Mouse (Mus musculus) cerebellum, adult 11 months (tissue): ENCODE data around the gene Elp4.

Source experiments
- DNase-seq: peaks from one replicate; pipeline ENCODE4 v3.0.0; 2022

The Elp4 gene

GRCm38 (mm10) chr2:105804506-105804905 lies 99.9 kb downstream of the Elp4 start:
- DNase-seq, result peak; percentile 29

GRCm38 (mm10) chr2:105803427-105803826 lies 100.9 kb downstream of the Elp4 start:
- no peak for DNase-seq

- no peak for DNase-seq
These were observed 101.5 kb downstream of the Elp4 start for GRCm38 (mm10) chr2:105802902-105803301.

DNA sequence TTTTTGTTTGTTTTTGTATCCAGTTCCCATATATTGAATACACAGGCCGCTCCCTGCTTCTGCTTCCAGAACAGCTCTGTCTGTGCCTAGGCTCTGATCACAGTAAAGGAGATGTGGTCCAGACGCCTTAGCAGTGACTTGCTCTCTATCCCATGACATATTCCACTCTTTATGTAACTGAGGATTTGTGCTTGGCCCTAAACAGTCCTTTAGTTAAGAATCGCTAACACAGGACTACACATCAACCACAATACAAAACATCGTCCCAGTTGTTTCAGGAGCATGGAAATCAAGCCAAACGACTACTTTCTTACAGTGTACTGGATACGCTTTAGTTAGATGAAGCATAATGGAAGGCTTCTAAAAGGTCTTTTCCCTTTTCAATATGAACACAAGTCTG lies 102.8 kb downstream of the Elp4 start:
- no peak for DNase-seq

DNA sequence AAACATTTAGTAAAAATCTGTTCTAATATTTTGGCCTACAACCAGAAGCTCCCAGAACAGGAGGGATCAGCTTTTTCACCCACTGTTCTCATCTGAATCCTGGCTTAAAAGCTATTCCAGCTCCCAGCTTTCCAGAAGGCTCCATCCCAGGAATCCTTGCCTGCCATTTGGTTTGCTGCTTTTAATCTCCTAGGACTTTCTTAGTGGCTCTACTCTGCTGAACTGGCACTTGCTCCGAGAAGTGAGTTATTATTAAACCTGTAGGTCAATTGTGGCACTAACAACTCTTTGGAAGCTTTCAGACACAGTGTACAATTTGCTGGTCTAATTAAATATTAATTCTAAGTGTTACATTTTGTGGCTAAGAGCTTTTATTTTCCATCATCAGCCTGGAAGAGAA lies 103.7 kb downstream of the Elp4 start:
- peak; percentile 47 for DNase-seq

GRCm38 (mm10) chr2:105799840-105800239 lies 104.5 kb downstream of the Elp4 start:
- peak; percentile 80 for DNase-seq

GRCm38 (mm10) chr2:105797842-105798241 lies 106.5 kb downstream of the Elp4 start:
- DNase-seq, result no peak

GRCm38 (mm10) chr2:105796101-105796500 lies 108.3 kb downstream of the Elp4 start:
- DNase-seq, result no peak

DNA sequence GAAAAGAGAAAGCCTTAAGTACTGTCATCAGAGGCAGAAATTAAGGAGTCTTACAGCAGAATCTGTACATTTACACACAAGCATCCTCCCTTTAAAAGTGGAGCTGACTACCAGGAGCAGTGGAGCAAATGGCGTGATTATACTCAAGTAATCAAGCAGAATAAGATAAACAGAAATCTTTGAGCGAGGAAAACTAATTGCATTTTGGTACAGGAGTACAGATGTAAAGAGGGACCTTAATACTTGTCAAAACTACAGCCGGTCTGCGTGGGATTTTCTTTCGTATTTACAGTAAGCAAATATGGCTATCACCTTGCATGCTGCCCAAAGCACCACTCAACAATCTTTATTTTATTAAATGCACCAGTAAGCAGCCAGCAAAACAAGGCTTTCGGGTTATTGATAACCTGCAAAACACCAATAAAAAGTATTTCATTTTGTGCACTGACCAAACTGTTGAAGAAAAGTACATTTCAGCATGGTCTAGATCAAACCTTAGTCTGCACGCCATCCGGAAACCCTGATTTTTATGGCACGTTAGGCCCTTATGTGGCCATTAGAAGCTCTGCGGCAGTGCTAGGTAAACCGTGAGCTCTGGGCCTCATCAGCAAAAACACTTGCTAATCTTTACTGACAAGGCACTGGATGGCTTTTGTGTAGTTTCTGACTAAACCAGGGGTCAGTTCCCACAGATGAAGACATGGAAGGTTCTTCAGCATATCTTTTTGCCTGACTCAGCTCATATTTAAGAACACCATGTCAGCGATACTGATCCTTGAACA lies 111.8 kb downstream of the Elp4 start:
- DNase-seq, result no peak

DNA sequence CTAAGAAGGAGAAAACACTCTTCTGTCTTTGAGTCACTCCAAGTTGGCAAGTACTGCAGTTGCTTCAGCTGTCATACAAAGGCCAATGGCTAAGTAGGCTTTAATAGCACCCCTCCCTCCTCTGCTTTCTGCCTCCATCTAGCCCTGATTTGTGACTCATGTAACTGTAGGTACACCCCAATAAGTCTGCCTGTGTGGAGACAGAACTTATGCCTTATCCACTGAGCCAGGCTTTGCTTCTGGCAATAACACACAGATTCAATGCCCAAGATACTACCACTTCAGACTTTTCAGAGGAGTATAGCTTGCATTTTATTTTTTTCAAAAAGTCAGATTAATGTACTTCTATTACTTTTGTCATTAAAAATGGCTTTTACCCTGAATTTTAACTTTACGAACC lies 114.4 kb downstream of the Elp4 start:
- no peak for DNase-seq

- DNase-seq, result no peak
These were observed 116.6 kb downstream of the Elp4 start for GRCm38 (mm10) chr2:105787726-105788125.

DNA sequence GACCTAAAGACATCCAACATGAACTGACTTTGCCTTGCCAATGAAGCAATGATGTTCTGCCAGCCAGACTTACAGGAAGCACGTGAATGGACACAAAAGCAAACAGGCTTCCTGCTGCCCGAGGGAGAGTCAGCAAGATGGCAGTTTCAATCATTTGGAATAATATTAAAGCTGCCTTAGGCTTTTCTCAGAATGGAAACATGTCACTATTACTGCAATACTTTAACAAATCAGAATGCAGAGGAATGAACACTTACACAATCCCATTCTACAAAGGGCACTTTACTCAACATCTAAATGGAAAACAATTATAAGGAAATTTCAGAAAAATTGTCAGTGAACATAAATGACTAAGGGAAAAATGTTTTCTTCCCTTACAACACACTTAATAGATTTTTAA lies 117.4 kb downstream of the Elp4 start:
- no peak for DNase-seq

DNA sequence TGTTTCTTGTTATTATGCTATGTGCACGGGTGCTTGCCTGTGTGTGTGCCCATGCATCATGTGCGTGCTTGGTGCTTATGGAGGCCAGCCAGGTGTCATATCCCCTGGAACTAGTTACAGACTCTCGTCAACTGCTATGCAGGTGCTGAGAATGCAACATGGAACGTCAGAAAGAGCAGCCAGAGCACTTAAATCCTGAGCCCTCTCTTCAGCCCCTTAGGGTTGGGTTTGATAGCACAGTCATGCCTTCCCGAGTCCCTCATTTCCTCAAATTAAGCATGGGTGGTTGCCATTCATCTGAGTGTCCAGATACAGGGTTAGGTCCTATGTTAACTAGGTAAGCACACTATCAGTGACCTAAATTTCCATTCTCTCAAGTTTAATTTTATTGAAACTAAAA lies 121.5 kb downstream of the Elp4 start:
- no peak for DNase-seq

- no peak for DNase-seq
These were observed 123.6 kb downstream of the Elp4 start for GRCm38 (mm10) chr2:105780739-105781138.

DNA sequence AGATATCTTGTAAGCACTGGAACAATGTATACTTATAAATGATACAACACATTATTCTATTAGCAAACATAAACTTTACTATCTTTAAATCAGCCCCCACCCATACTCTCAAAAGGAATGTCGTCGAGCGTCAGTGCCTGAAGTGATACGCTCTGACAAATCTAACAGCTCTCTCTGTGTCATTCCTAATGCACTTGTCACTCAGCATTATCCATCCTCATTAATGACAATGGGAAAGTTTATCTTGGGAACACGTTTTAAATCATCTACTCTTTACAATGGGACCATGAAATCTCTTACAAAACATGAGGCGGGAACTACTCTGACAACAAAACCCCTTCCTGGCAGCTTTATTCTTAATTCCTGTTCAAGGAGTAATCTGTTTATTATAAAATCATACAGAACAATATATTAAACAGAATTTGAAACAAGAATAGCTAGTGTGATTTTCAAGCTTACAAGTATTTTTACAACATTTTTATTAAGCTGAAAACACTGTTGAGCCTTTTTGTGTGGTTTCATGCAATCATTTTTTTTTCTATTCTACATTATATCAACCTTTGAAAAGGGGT lies 125.0 kb downstream of the Elp4 start:
- no peak for DNase-seq

GRCm38 (mm10) chr2:105771314-105771713 lies 133.1 kb downstream of the Elp4 start:
- no peak for DNase-seq

- DNase-seq, result no peak
These were observed 134.5 kb downstream of the Elp4 start for GRCm38 (mm10) chr2:105769747-105770328.

GRCm38 (mm10) chr2:105753512-105753911 lies 150.9 kb downstream of the Elp4 start:
- no peak for DNase-seq

DNA sequence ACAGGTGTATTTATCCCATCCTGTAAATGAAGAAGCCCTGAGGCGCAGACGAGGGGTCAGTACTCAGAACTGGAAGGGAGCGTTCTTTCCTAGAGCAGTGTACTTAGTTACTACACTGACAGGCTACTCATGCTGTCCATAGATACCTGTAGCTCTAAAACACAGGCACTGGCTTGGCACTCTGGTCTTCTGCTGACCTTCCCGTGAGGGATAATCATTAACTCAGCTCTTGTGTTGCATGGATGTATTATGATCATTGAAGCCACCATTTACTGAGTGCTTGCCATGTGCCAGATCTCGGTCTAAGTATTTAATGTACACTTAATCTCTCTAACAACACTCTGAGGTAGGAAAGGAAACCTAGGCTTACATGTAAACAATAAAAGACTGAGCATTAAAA lies 155.3 kb downstream of the Elp4 start:
- DNase-seq, result no peak

- peak; percentile 42 for DNase-seq
These were observed 157.5 kb downstream of the Elp4 start for GRCm38 (mm10) chr2:105746896-105747295.

DNA sequence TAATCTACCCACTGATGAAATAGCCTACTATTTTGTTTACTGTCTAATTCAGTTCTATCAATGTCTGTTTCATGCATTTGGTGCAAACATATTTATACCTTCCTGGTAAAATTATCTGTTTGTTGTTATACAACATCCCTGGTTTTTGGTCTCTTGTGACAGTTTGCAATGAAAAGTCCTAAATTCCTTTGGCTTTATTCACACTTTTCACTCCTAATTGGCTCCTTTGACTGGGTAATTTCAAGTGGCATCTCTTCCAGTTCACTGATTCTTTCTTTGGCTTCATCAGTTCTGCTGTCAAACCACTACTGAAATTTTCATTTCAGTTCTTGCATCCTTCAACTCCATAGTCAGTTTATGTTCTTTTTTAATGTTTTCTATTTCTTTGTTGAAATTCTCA lies 168.2 kb downstream of the Elp4 start:
- no peak for DNase-seq

DNA sequence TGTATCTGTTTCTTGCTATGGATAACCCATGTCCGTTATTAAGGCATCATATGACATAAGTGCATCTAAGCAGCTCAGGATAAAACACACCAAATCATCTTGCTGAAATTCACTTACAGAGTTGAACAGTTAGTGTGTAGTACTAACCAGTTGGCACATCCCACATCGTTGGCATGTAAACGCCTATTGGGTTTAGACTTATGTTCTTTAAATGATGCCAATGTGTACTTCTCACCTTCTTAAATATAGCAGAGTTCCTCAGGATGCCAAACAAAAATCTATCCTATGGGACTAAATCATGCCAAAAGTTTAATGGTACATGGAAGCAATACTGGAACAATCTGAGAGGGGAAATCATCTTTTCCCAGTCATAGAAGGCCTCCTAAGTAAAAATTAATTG lies 173.7 kb downstream of the Elp4 start:
- DNase-seq, result no peak

GRCm38 (mm10) chr2:105726657-105727056 lies 177.7 kb downstream of the Elp4 start:
- DNase-seq, result no peak

DNA sequence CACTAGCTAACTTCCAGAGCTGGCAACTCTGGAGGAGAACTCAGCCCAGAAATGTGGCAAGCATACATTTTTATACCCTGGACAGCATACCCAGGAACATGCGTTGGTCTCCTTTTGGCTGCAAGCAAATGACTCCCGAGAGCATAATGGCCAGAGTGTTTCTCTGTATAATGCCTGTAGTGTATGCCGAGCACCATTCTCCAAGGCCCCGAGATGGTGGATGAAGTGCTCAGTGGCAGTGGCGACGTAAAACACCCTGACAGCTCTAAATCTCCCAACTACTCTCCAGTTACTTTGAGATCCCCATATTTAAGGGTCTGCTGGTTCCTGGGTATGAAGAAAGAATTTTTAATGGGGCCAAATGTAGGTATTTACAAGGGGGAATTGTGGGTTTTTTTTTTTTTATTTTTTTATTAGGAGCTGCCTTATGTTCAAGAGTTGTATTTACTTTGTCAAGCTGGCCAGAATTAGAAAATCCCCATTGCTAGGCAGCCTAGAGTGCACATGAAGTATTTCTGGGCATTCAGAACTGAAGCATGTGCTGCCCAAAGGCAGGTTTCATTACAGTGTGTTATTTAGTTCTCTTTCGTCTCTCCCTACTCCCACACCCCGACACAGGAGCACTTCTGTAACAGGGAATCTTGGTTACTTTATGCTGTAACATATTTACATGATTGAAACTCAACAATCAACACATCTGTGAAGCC lies 188.8 kb downstream of the Elp4 start:
- no peak for DNase-seq
